Mouse (Mus musculus): Measurements from ENCODE around the gene Ano6.

- TF ChIP-seq CTCF (IDR thresholded peaks at IDR 0.05; ENCODE audit: low read depth, low read length) = no peak
- TF ChIP-seq POLR2A (IDR thresholded peaks at IDR 0.05; ENCODE audit: borderline replicate concordance, low read depth, low read length) = no peak
These were observed 12.8 kb downstream of the Ano6 start for GRCm38 (mm10) chr15:95803484-95803883.
